Mouse (Mus musculus): ENCODE results near the gene Tmem178b.
A peak's percentile ranks its signal among the peaks of the same experiment; 100 is the strongest.

The Tmem178b gene

DNA sequence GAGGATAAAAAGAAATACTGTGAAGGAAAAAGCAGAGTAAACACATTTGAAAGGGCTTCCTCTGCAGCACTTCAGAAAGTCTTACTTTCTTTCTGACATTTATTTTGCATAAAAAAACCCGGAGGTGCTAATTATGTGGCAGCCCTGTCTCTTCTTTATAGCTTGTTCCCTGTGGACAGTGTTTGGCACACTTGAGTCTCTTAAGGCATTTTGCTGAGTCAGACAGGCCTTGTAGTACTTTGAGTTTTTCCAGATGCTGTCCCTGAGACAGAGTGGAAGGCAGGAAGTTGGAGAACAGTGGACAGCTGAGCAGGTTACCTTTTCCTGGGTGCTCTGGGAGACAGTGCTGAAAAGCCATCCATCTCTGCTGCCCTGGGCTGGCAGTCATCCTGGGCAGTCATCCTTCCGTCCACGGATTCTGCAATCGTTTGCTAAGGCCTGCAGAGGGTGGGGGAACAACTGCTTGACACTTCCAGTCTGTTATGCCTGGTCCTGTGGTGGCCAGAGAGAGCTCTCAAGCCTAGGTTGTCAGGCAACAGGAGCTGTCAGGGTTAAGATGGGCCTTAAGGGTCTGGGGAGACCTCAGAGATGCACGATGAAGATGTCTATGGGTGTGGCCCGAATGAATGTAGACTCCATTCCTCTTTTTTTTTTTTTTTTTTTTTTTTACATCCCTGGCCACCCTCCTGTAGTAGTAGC is 46.1 kb downstream of the Tmem178b start:
- no peak for DNase-seq

DNA sequence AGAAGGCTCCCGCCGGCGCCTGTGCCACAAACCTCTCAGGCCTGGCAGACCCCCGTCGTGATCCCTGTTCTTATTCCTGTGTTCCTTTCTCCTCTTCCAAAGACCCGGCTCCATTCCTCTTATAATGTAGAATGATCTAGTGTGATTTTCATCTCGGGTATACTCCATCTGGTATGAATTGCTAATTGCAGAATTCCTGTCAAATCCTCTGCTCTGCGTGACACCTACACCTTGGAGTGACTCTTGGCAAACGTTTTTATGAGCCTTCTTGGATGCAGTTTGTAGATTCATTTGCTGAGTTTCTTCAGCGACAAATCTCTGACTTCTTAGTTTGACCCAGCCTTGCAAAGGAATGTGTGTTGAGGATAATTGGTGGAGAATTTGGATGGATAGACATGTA is 53.4 kb downstream of the Tmem178b start:
- DNase-seq, result no peak

DNA sequence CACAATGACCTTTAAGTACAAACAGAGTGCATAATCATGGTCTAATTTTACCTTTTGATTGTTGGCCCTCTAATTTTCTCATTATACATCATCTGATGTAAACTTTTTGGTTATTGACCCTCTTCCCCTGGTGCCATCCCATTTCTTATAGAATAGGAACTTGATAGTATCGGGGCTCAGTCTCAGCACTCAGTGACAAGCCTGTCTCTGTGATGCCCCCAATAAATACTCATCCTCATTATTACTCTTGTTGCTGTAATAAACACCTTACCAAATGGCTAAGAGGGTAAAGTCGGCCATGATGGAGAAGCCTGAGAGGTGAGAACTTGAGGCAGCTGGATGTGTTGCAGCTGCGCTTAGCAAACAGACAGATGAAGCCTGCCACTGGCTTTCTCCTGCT is 63.5 kb downstream of the Tmem178b start:
- DNase-seq, result no peak

DNA sequence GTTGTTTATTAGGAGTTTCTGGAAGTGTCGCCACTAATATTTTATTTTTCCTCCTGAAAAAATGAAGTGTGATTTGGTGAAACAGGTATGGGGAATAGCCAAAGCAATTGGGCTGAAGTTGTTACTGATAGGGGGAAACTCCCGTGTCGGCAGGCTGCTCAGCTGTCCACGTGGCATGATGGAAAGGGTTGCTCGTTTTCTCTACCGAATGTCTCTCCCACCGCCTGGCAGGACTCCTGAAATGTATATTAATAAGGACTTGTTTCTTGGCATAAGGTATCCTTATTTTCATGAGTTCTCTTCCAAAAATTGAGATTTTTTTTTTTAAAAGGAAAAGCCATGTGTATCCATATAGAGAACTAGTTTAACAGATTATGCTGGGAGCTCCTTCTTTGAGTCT is 67.8 kb downstream of the Tmem178b start:
- DNase-seq, result no peak

DNA sequence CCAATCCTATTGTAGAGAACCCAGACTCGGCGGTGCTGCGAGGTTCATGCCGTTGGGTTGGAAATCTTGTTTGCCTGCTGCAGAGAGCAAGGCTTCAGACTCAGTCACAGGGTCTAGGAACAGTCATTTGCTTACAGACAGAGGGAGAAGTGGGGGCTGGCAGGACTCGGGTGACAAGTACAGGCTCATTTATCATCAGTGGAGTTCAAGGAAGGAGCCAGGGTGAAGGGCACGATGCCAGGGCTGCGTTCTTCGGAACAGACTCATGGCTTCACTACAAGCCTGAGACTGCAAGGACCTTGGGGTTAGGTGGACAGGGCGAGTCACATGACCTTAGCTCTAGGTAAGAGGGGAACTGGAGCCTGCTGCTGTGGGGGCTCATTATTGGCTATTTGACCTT is 71.8 kb downstream of the Tmem178b start:
- DNase-seq, result peak in 1 of 2 experiments; percentile 18

DNA sequence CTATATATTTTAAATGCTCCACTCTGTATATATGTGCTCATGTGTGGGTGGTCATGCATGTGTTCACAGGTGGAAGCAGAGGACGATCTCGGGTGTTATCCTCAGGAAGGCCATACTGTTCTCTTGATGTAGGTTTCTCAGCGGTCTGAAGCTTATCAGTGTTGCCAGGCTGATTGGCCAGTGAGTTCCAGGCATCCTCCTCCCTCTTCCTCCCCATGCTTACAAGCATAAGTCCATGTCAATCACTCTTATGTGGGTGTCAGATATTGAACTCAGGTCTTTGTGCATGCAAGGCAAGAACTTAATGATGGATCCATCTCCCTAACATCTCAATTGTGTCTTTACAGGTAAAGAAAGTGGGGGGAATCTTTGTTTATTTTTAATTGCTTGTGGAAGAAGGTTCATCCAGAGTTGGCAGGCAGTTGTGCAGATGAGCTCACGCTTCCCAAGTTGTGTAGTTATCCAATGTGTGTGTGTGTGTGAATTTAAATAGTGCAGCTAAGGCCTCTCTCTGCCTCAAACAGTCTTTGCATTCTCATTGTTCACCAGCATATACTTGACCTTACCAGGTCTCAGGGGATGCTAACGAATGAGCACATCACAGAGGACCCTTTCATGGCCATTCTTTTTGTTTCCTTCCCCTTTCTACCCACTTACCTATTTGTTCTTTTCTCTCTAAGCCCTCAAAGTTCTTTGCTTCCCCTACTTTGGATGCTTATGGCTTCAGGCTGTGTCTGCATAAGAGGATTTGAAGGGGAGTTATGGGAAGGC is 72.8 kb downstream of the Tmem178b start:
- DNase-seq, result no peak

DNA sequence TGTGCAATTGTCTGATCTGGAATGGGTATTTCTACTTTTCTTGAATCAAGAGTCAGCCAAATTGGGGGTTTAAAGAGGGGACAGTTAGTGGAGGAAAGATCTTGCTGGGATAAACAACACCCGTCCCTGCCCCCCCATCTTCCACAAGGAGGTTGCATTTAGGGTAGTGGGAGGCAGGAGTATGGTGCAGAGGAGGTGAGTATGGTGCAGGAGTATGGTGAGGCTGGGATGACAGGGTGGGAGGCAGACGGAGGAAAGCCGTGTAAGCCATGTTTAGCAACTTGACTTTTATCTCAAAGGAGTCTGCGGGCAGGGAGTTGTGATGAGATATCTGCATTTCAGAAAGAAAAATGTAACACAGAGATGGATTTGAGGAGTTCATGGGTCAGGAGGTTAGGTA is 73.5 kb downstream of the Tmem178b start:
- no peak for DNase-seq

DNA sequence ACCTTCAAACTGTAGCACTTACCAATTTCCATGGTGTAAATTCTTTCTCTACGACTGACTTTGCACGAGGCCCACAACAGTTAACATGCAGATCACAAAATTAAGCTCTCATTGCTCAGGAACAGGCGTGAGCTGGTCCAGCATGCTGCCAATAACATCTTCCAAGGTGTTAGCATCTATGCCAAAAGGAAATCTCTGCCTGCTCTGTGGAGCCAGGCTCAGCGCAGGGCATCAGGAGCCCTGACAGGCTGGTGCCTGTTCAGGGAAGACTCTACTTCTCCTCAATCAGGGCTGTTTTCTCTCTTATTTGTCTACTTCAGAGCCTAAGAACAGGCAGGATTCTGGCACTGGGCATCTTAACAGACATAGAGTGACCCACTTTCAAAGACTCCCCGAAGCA is 80.9 kb downstream of the Tmem178b start:
- peak; percentile 24 to 41 for DNase-seq

DNA sequence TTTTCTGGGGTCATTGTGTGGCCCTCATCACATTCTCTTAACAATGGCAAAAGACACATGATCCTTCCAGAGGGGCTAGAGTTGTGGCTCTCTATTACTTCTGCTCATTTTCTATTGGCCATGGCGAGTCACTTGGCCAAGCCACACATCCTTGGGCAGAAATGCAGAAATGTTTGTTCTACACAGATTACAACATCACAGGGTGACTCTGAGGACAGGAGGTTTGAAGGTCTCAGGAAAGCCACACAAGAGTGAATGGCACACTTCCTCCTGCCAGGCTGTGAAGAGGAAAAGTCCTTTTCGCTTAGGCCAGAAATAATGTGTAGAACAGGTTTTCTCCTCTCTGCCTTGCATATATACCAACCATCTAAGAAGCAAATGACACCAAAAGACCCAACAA is 82.1 kb downstream of the Tmem178b start:
- no peak for DNase-seq

DNA sequence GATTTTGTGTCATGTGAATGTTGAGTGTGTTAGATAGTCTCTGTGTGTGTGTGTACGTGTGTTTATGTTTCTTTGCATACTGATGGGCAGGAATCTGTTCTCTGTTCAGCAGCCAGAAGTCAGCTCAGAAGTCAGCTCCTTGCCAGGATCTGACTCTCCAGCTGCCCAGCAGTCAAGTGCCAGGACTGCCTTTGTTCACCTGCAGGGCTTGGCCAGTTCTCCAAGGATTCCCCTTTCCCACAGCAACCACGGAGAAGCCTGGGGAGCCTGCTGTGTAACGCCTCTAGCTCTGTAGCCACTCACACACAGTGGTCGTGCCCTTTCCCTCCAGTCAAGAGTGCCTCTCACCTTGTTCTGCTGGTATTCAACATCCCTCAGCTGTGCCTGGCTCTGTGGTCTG is 91.5 kb downstream of the Tmem178b start:
- DNase-seq, result peak; percentile 57 to 60

DNA sequence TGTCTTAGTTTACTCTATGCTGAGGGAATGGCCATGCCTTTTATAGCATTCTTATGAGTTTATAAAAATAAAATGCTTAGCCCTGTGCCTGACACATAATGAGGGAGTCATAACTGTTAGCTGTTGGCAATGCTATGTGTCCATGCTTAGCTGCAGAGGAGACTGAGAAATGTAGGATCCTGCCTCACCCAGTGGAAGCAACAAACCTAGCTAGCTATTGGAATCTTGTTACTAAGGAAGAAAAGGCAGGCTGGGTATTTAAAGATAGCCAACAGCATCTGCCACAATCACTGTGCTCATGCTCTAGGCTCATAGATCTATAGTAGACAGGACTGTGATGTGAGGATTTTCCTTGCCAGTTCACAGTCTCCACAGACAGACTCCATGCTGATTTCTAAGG is 97.2 kb downstream of the Tmem178b start:
- DNase-seq, result no peak

DNA sequence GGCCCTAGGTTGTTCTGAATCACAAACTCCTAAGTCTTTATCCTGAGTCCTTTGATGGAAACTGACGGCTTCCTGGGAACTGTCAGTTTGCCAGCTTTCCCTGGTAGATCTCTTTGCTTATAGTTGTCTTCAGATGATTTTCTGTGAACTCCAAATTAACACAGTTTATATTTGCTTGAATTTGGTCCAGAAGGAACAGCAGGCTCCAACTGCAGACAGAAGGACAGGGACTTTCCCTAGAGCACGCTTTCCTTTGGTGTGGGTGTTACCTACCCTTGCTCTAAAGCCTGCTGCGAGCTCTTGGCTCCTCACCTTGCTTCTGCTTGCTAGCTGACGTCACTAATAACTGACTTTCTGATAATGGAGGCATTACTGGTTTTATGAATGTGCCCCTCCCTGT is 105.9 kb downstream of the Tmem178b start:
- peak in 1 of 2 experiments; percentile 38 for DNase-seq

DNA sequence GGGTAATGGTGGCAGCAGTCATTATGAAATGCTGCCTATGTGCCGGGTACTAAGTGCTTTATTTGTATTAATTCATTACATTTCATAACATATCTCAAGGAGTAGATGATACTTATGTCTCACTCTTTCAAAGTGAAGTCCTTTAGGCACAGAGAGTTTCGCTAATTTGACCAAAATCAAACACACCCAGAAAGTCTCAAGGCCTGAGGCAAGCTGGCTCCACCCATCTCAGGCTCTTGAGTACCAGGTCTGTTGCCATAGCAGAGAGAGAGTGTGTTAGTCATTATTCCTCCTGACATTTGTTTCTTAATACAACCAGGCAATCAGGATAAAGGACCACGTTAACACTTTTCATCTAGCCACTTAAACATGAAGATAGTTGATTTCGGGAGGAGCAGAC is 117.7 kb downstream of the Tmem178b start:
- no peak for DNase-seq

DNA sequence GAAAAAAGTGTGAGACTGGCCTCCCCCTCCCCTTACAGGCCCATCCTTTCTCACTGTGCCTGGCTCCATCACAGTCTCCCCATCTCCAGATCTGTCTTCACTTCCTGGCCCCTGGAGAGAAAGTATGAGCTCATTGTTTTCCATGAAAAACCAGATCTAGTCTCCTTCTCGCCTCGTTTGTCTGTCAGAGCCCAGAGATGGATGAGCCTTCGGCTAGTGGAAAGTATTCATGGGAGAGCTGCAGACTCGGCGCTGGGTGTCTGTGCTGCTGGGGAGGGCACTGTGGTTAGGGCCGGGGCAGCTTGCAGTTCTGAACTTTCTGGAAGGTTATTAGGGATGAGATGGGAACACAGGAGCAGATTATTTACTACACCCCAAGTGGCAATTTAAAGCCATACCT is 118.9 kb downstream of the Tmem178b start:
- DNase-seq, result no peak

DNA sequence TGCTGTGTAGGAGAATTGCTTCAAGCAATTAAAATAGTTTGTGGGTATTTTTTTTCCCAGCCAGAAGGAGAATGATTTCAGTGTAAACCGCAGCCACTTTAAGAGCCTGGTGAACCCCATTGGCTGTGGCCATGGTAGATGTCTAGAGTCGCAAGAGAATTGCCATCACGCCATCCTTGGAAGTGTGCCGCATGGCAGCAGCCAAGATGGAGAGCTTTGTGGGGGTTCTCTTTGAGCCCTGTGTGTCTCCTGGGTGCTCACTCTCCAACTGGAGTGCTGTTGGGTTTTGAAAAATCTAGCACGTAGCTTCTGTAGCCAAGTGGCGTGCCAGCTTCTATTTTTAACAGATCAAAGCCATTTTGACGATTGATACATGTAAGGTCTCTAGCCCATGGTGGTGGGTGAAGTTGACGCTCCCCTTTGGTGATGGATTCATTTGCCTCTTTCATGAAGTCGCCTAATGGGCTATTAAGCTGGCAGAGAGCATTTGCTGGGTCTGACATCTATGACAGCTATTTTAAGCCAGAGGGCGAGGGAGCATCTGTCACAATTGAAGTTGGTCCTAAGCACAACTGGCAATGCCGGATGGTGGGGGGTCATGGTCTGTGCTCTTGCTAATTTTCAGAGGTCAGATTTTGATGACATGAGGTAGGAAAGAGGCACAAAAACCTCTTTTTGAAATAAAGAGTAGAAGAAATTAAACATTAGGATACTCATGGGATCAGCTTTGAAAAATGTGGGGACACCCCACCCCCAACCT is 133.1 kb downstream of the Tmem178b start:
- DNase-seq, result peak; percentile 51 to 55

DNA sequence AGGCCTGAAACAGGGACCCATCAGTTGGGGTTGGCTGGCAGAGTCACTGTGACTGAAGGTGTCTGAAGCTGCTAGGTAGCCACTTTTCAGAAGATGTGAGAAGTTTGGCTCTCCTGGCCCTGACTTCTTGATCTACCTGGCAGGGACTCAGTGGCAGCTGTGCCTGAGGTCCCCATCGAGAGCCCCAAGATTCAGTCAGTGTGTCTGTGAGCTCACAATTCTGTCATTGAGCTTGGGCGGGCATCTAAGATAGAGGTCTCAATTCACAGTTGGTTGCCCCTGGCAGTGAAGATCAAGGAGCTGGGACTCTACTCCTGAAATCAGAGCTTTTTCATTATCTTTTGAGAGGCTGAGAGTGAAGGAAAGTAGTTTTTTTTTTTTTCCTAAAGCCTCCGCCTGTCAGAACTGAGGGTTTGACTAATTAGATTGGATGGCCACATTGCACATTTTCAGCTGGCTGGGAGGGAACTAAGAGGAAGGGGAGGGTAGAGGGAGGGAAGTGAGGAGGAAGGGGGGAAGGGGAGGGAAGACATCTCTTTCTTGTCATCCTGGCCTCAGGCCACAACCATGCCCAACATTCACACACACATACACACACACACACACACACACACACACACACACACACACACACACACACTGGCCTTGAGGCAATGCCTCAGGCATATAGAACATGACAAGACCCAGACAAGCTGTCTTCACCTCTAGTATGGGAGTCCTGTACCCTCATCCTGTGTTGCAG is 135.3 kb downstream of the Tmem178b start:
- DNase-seq, result no peak

DNA sequence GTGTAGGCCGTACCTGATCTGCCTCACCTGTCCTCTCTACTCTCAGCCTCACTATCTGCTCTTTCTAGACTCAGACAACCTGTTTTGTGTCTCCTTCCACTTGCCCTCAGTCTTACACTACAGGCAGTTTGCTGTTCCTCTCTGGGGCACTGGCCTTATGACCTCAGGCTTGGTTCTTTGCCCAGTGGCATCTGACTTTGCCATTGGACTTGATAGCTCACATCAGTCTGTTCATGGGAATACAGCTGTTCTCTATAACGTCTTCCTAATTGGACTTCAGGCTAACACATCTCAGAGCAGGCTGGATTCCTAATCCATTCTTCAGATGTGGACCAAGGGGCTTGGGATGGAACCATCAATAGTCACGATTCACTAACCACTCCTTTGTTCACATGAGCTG is 136.6 kb downstream of the Tmem178b start:
- no peak for DNase-seq

DNA sequence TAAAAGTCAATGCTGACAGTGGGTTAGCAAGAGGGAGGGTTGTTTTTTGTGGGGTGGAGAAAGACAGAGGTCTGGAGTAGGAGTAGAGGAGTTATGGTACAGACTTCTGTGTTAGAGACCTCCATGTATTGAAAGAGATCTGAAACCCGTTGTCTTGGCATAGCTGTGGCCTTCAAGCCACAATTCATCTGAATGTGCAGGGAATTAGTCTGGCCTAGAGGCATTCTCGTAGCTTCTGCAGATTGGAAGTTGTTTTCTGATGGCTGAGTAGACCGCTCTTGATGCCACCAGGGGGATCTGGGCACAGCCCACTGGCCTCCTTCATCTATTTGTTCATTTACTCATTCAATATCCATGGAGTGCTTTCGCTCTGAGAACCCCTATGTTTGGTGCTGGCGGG is 138.0 kb downstream of the Tmem178b start:
- no peak for DNase-seq

DNA sequence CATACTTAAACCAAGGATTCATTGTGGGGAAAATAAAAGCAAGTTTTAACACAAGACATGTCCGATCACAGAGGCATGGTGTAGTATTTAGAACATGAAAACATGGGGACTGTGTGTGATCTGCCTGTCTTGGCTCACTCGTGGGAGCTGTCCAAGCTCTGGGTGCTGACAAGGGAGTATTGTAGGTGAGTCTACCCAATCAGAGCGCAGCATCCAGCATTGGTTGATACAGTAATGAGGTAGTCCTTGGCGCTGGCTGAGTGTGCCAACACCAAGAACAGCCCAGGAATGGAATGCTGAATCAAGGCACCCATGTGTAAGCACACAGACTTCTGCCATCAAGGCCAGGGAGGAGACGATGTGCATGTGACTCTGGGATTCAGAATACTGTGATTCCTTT is 138.5 kb downstream of the Tmem178b start:
- DNase-seq, result peak in 1 of 2 experiments; percentile 22

DNA sequence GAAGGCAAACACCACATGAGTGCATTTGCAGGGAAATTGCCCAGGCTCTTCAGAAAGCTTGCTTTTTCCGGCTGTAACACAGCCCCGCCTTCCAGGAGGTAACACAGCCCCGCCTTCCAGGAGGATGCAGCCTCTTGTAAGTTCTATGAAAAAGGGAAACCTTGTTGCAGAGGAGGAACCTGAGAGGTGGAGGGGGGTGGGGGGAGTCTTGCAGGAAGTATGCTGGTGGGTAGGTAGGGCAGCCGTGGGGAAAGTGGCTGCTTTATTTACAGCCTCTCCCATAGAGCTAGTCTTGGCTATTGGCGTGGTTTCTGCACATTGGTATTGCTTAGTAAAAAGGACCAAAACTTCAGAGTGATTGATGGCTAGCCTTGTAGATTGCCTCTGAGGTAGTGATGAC is 140.3 kb downstream of the Tmem178b start:
- no peak for DNase-seq

DNA sequence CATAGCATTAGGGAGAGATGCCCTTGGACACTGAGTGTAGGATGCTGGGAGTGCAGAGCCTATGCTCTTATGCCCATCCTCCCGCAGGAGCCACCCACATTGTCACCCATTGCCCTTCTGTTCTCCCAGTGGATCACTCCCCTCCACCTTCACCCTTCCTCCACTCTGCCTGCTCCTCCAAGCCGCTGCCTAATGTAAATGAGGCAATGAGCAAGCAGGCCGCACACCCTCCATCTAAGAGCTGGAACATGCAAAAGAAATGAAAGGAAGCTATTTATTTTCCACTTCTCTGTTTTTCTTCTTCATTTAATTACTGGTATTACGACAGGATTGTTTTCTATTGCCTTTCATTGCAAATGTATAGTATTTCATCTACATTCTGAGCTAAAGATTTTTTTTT is 142.1 kb downstream of the Tmem178b start:
- no peak for DNase-seq

DNA sequence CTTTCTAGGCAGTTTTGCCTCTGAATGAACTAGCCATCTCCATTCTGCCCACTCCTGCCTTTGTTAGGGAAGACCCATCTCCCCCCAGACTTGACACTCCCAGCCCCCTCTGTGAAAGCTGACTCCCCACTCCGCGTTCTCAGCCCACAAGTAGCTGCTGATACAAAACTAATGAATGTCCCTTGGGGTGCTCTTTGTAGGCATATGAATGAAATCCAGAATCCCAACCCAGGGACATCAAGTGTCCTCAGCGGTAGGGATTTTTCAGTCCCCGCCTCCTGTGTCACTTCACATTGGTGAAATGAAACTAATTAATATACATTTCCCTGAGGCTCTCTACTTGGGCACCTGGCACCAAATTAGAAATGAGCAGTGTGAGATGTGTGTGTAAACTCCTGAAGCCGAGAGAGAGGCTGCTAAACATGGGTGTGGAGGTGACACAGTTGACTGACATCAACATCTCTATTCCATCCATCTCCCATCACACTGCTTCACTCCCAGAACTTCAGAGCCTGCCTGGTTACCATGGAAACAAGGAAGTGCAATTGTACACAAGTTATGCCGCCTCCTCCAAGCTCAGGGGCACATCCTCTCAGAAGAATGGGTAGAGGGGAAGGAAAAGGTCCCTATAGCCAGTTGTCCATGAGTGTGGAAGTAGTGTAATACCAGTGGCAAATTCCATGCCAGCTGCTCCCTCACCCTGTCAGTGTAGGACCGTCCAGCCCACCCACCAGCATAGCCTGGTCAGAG is 142.8 kb downstream of the Tmem178b start:
- DNase-seq, result no peak

Measured in cerebellum, postnatal 14 days (tissue).